Mouse (Mus musculus): ENCODE data around the gene Pygo1. TPM values are rescaled to one million over a fixed set of nuclear protein-coding genes. Genes with fewer than 3 reads are reported as not detected.

Gene Pygo1
- total RNA-seq, 4 experiments from 2014 or later = 26.3 to 31.3 (median 28.8) TPM

DNA sequence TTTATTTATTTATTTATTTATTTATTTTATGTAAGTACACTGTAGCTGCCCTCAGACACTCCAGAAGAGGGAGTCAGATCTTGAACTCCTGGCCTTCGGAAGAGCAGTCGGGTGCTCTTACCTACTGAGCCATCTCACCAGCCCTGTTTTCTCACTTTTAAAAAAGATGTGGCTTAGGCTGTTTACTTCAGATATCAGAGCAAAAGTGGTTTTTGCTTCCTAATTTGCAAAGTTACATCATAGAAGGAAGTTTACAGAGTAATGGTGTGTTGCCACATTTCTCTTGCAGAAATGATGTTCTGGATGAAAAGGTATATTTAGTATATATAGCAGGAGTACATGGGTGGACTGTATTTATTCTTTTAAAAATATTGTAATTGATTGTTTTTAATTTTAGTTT, 66.0 kb downstream of the Pygo1 start:
- DNase-seq (ENCODE audit: low spot score in 2 of 2) = no peak

DNA sequence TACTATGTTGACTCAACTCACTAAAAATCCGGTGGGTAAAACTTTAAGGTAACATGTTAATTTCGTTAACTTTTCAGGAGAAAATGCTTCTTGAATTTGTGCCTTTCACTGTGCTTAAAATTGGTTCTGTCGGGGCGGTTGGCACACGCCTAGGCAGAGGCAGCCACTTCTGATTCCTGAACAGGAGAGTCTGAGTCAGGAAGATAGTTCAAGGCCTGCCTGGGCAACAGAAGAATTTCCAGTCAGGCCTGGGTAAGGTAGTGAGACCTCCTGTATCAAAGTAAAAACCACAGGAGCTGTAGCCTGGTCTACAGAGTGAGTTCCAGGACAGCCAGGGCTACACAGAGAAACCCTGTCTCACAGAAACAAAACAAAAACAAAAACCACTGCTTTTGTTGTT, 67.1 kb downstream of the Pygo1 start:
- DNase-seq (ENCODE audit: low spot score in 2 of 2) = no peak

DNA sequence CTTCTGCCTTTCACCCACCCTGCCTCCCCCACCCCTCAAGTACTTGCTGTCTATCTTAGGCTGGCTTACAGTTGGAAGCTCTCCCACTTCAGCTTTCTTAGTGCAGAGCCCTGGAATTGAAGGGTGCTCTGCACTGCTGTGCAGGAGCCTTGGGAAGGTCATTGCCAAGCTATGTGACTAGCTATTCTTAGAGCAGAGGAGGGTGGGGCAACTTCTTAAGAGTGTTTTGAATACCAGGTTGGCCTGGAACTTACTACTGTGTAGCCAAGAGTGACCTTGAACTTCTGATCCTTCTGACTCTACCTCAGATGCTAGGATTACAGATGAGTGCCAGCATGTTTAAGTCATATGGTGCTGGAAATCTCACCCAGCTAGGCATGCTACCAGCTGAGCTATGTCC, 70.7 kb downstream of the Pygo1 start:
- DNase-seq (ENCODE audit: low spot score in 2 of 2) = no peak

DNA sequence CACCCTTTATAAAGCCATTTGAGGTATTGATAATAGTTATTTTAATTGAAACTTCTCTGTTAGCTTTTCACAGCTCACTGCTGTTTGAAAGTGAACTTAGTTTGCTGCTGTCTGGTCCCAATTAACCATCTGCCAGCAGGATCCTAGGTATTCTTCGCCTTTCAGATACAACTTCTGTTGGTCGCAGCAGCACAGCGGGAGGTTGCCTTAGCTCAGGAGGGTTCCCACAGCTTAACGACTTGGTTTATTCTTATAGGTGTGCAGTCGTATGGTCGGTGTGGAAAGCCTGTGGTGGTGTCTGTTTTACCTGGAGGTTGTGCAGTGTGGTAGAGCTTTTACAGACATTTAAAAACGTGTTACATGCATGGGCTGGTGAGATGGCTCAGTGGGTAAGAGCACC, 71.4 kb downstream of the Pygo1 start:
- no peak for DNase-seq (ENCODE audit: low spot score in 2 of 2)

DNA sequence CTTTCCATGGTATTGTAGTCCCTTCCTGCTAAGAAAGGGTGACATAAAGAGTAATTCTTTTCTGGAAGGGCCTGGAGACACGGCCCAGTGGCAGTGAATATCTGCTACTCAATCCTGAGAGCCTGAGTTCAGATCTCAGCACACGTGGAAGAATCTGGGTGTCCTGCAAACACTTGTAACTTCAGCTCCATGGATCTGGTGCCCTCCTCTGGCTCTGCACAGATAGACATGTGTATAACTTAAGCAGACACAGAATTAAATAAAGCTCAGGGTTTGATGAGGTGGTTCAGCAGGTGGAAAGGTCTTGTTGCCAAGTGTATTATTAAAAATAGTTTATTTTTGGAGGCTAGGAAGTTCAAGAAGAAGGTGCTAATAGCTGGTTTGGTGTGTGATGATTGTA, 75.0 kb downstream of the Pygo1 start:
- DNase-seq (ENCODE audit: low spot score in 2 of 2) = no peak

DNA sequence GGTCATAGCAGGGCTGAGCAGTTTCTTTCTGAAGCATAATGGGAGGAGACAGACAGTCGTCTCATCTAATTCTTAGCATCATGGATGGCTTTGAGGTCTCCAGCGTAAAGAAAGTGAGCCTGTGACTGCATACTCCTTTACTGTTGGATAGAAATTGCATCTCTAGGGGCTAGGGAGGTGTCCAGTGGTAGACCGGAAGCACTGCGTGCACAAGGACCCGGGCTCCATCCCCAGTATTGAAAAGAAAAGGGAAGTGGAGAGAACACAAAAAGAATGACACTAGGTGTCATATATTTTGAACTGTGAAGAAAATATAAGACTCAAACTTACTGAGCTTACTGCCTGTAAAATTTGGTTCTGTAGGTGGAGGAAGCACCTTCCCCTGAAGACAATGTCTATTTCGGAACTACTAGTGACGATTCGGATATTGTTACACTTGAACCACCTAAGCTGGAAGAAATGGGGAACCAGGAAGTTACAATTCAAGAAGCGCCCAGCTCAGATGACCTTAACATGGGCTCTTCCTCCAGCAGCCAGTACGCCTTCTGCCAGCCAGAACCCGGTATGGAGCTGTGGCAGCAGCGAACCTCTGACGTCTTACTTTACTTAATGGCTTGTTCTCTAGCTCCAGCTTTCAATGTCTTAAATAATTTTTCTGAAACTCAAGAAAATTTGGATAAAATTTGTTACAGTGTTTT, 76.0 kb downstream of the Pygo1 start:
- DNase-seq (ENCODE audit: low spot score in 2 of 2) = no peak

Other genes with a start within 250 kb of the Pygo1 start
- gene Prtg, start 118.8 kb upstream of the Pygo1 start, total RNA-seq (2022) = 1 to 10 TPM; 2.2 to 2.9 (median 2.7) TPM
- gene Dyx1c1, start 33.1 kb downstream of the Pygo1 start, total RNA-seq (2022) = 1 to 10 TPM; 1.5 to 3.1 (median 2.7) TPM
- gene Gm44503, start 33.2 kb downstream of the Pygo1 start, total RNA-seq (2022) = not detected
- gene Ccpg1os, start 59.7 kb downstream of the Pygo1 start, total RNA-seq (2022) = 10 to 100 TPM in 3 of 4 experiments, 1 to 10 TPM in 1; 9.2 to 15.1 (median 13.6) TPM
- 100 to 1,000 TPM; 130 to 173 (median 150) TPM for gene Ccpg1, start 59.8 kb downstream of the Pygo1 start, total RNA-seq (2022)
- gene Pigb, start 114.7 kb downstream of the Pygo1 start, total RNA-seq (2022) = 10 to 100 TPM; 15.5 to 19.3 (median 17.3) TPM
- gene Rab27a, start 119.2 kb downstream of the Pygo1 start, total RNA-seq (2022) = 10 to 100 TPM; 17.1 to 18.2 (median 17.9) TPM
- 1 to 10 TPM; 3.0 to 5.4 (median 4.5) TPM for gene Khdc3, start 176.2 kb downstream of the Pygo1 start, total RNA-seq (2022)
- gene Gm20509, start 176.8 kb downstream of the Pygo1 start, total RNA-seq (2022) = 1 to 10 TPM; 1.0 to 4.3 (median 1.3) TPM
- gene Rsl24d1, start 187.8 kb downstream of the Pygo1 start, total RNA-seq (2022) = 10 to 100 TPM; 55.8 to 64.9 (median 60.1) TPM